Mouse (Mus musculus): ENCODE data around the gene Dnajc5g. TPM values are rescaled to one million over a fixed set of nuclear protein-coding genes. Genes with fewer than 3 reads are reported as not detected.

Gene Dnajc5g
- not detected in 2 replicates for polyA plus RNA-seq (2015; fragmentation: Nextera tagmentation; extraction: Ambion mirVana)

DNA sequence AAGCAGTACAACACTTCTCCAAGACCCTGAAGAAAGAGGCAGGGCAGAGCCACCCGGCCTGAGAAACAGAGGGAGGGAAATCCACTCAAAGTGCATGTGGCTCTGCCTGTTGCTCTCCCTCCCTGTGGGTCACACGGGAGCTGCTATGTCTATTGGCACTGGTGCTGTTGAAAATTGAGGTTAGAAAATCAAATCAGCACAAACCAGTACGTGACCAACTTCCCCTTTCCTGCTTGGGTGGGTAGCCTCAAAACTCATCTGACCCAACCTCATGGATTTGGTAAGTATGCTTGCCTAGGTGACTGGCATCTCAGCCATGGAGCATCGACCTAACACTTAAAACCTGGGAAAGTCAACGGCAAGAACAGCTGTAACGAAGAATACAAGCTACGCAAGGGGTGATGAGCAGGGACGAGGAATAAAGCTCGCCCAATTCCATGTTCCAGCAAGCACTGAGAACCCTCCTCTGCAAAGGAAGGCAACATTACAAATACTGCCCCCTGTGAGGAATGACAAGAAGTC, at the start of gene Dnajc5g:
Gene Dnajc5g (plus strand): TSS at position 472 of the 522 bp plus-strand sequence.

DNA sequence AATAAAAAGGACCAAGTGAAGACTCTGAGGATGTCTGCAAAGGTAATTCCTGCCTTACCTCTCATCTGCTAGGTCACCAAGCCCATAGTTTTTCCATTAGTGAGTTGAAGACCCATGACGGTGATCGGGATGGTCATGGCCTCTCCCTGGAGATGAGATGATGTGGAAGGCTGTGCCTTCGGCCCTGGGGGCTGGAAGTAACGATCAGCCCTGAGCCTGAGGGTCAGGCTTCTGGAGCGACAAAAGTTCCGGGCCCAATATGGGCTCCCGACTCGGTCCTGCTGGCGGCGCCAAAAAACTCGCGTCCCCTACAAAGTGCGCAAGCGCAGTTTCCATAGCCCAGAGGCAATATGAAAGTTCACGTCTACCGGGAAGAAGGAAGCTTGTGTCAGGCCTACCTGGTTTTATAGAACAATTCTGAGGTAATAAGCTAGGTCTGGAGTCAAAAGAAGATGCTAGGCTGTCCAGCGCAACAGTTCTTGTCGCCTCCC, 2.0 kb downstream of the Dnajc5g start, which contains the start of gene Slc30a3:
Gene Slc30a3 (minus strand): TSS at position 238 of the 491 bp plus-strand sequence.

DNA sequence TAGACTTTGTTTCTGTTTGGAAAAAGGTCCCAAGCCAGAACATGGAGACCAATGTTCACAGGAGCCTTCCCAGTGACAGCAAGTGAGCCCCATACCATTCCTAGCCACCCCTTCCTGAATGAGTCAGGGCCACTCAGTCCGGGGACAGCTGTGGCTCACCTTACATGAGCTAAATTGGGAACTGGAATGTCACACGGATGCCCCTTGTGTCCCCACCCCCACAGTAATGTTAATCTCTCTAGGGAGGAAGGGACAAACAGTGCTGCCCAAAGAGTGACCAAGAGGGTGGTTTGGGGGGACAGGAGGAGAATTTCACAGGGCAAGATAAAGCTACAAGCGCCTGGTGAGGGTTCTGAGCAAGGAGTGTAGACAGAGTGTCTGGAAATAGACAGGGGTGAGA, 10.3 kb downstream of the Dnajc5g start, which contains the start of gene Trim54:
Gene Trim54 (plus strand): TSS at position 359 of the 400 bp plus-strand sequence.

DNA sequence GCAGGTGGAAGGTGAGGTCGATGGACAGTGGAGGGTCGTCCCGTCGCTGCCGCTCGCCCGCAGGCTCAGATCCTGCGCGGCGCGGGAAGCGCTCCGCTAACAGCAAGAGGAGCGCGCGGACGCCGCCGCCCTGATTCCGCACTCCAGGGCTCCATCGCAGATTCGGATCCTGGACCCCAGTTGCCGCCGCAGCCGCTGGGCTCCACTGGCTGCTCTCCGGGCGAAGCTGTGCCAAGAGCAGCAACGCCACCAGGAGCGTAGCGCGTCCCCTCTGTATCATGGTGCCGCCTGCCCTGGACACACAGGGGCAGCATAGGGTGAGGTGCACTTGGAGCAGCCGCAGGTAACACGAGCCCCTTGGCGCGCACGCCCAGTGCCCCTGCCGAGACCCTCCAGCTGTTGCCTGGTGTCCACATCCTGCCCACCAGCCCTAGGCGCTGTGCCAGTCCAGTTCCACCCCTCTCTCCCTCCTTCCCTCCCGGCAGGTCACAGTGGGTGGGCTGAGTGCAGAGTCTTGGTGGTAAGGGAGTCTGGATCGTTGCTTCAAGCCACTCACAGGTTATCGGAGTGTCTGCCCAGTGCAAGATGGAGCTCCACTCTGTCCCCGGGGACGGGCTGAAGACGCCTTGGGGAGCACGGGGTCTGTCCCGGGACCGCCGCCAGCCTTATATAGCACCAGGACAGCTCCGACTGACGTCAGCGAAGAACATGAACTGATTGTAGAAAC, 32.3 kb downstream of the Dnajc5g start, which contains the start of gene Ucn:
Gene Ucn (minus strand): TSS at position 589 of the 727 bp plus-strand sequence.

DNA sequence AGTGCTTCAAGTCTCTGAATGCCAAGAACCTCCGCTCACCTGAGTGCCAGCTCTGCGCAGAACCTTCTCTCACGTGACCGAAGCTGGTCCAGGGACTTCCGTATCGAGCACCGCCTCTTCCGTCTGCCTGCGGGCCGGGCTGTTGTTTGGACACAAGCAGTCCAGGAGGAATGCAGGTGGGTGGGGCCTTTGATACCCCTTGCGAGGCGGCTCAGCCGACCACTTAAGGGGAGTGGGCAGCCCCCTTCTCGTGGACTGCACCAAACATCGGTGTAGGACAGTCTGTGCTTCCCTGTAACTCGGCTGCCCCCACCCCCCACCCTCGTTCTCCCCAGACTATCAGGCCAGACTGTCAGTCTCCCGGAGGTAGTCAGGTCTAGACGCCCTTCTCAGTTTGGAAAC, 48.1 kb downstream of the Dnajc5g start, which contains the start of gene Mpv17:
Gene Mpv17 (minus strand): TSS at position 100 of the 402 bp plus-strand sequence.

Other genes with a start within 250 kb of the Dnajc5g start
- 60.2 and 65.9 TPM in 2 replicates for gene Tmem214, start 238.3 kb upstream of the Dnajc5g start, polyA plus RNA-seq (2015; fragmentation: Nextera tagmentation; extraction: Ambion mirVana)
- 14.1 and 18.0 TPM in 2 replicates for gene Agbl5, start 217.6 kb upstream of the Dnajc5g start, polyA plus RNA-seq (2015; fragmentation: Nextera tagmentation; extraction: Ambion mirVana)
- gene Ost4, start 198.5 kb upstream of the Dnajc5g start, polyA plus RNA-seq (2015; fragmentation: Nextera tagmentation; extraction: Ambion mirVana) = 250 and 253 TPM in 2 replicates
- 14.0 and 15.6 TPM in 2 replicates for gene Emilin1, start 192.9 kb upstream of the Dnajc5g start, polyA plus RNA-seq (2015; fragmentation: Nextera tagmentation; extraction: Ambion mirVana)
- 18.3 and 18.8 TPM in 2 replicates for gene Khk, start 184.9 kb upstream of the Dnajc5g start, polyA plus RNA-seq (2015; fragmentation: Nextera tagmentation; extraction: Ambion mirVana)
- gene Cgref1, start 160.7 kb upstream of the Dnajc5g start, polyA plus RNA-seq (2015; fragmentation: Nextera tagmentation; extraction: Ambion mirVana) = 92.9 and 96.7 TPM in 2 replicates
- 104 and 109 TPM in 2 replicates for gene Preb, start 145.9 kb upstream of the Dnajc5g start, polyA plus RNA-seq (2015; fragmentation: Nextera tagmentation; extraction: Ambion mirVana)
- gene Tcf23, start 137.6 kb upstream of the Dnajc5g start, polyA plus RNA-seq (2015; fragmentation: Nextera tagmentation; extraction: Ambion mirVana) = 0.05 and 0.10 TPM in 2 replicates
- 231 and 250 TPM in 2 replicates for gene Atraid, start 58.0 kb upstream of the Dnajc5g start, polyA plus RNA-seq (2015; fragmentation: Nextera tagmentation; extraction: Ambion mirVana)
- 18.0 and 20.8 TPM in 2 replicates for gene Slc5a6, start 57.4 kb upstream of the Dnajc5g start, polyA plus RNA-seq (2015; fragmentation: Nextera tagmentation; extraction: Ambion mirVana)
- 6.8 and 8.6 TPM in 2 replicates for gene Cad, start 51.5 kb upstream of the Dnajc5g start, polyA plus RNA-seq (2015; fragmentation: Nextera tagmentation; extraction: Ambion mirVana)
- 55.6 and 64.5 TPM in 2 replicates for gene Slc30a3, start 2.0 kb downstream of the Dnajc5g start, polyA plus RNA-seq (2015; fragmentation: Nextera tagmentation; extraction: Ambion mirVana)
- gene Trim54, start 10.4 kb downstream of the Dnajc5g start, polyA plus RNA-seq (2015; fragmentation: Nextera tagmentation; extraction: Ambion mirVana) = 0.15 and 0.41 TPM in 2 replicates
- 3.7 and 4.7 TPM in 2 replicates for gene Ucn, start 32.5 kb downstream of the Dnajc5g start, polyA plus RNA-seq (2015; fragmentation: Nextera tagmentation; extraction: Ambion mirVana)
- 53.5 and 60.8 TPM in 2 replicates for gene Mpv17, start 48.0 kb downstream of the Dnajc5g start, polyA plus RNA-seq (2015; fragmentation: Nextera tagmentation; extraction: Ambion mirVana)
- 1.1 and 2.2 TPM in 2 replicates for gene Gm29609, start 73.6 kb downstream of the Dnajc5g start, polyA plus RNA-seq (2015; fragmentation: Nextera tagmentation; extraction: Ambion mirVana)
- gene Gtf3c2, start 73.9 kb downstream of the Dnajc5g start, polyA plus RNA-seq (2015; fragmentation: Nextera tagmentation; extraction: Ambion mirVana) = 34.0 and 42.3 TPM in 2 replicates
- gene Snx17, start 86.9 kb downstream of the Dnajc5g start, polyA plus RNA-seq (2015; fragmentation: Nextera tagmentation; extraction: Ambion mirVana) = 101 and 105 TPM in 2 replicates
- gene Eif2b4, start 87.1 kb downstream of the Dnajc5g start, polyA plus RNA-seq (2015; fragmentation: Nextera tagmentation; extraction: Ambion mirVana) = 74.3 and 83.1 TPM in 2 replicates
- gene Zfp513, start 96.0 kb downstream of the Dnajc5g start, polyA plus RNA-seq (2015; fragmentation: Nextera tagmentation; extraction: Ambion mirVana) = 15.1 and 15.4 TPM in 2 replicates
- 138 and 151 TPM in 2 replicates for gene Ppm1g, start 114.4 kb downstream of the Dnajc5g start, polyA plus RNA-seq (2015; fragmentation: Nextera tagmentation; extraction: Ambion mirVana)
- gene Nrbp1, start 134.6 kb downstream of the Dnajc5g start, polyA plus RNA-seq (2015; fragmentation: Nextera tagmentation; extraction: Ambion mirVana) = 131 and 147 TPM in 2 replicates
- 0.93 and 1.6 TPM in 2 replicates for gene Gm9970, start 134.9 kb downstream of the Dnajc5g start, polyA plus RNA-seq (2015; fragmentation: Nextera tagmentation; extraction: Ambion mirVana)
- gene Krtcap3, start 145.4 kb downstream of the Dnajc5g start, polyA plus RNA-seq (2015; fragmentation: Nextera tagmentation; extraction: Ambion mirVana) = 4.7 and 5.5 TPM in 2 replicates
- 21.7 and 24.5 TPM in 2 replicates for gene Ift172, start 184.8 kb downstream of the Dnajc5g start, polyA plus RNA-seq (2015; fragmentation: Nextera tagmentation; extraction: Ambion mirVana)
- gene Fndc4, start 189.8 kb downstream of the Dnajc5g start, polyA plus RNA-seq (2015; fragmentation: Nextera tagmentation; extraction: Ambion mirVana) = 165 and 168 TPM in 2 replicates
- 0.32 and 0.43 TPM in 2 replicates for gene Gckr, start 191.2 kb downstream of the Dnajc5g start, polyA plus RNA-seq (2015; fragmentation: Nextera tagmentation; extraction: Ambion mirVana)

Data from neural tube, postnatal 0 days (tissue).